ENCODE assay signal across 16 mouse cellular contexts in the genomic region with DNA sequence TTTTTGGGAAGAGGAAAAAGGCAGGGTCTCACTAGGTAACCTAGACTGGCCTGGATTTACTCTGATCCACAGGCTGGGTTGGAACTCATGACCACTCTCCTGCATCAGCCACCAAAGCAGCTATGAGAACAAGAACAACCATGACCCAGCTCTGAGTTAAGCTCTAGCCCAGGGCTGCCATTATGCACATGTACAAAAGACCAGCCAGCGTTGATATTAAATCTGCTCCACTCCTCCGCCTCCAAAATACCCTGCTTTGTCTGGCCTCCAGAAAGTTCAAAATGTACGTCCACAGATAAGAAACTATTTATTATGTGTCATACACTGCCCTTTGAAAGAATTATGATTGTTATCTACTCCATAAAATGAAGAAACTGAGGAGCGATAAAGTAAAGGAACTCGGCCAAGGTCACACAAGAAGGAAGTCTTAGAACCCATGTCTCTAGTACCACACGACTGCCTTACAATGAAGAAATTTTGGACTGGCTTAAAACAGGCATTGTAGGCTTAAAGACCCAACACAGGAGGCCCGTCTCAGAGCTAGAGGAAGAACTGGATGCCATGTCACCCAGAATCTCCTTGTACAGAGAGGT.
A peak's percentile ranks its signal among the peaks of the same experiment; 100 is the strongest.
DNase-seq lines count a peak whose midpoint lies in the region; ATAC-seq lines count a peak whose summit lies in the region.
"Had no signal": no experiment of that assay in that cellular context is flagged by ENCODE, and none has a peak within 500 bp of the region (broad histone marks: within the 10 kb centered on the region; RNA-seq: fewer than 3 reads in every experiment).

No protein-coding gene starts in this region.

- H3K9me3 ChIP-seq in forebrain, embryonic 10.5 days, result no peaks in the 10 kb centered on the region
- H3K9me3 ChIP-seq in forebrain, embryonic 16.5 days (ENCODE audit: control insufficient read depth, low read length), result no peaks in the 10 kb centered on the region
- no peaks in the 10 kb centered on the region for H3K9me3 ChIP-seq in heart, embryonic 16.5 days (replicated peaks; ENCODE audit: control insufficient read depth, low read length)
- H3K9me3 ChIP-seq in embryonic facial prominence, embryonic 11.5 days (replicated peaks; ENCODE audit: control insufficient read depth, low read length), result no peaks in the 10 kb centered on the region
- H3K9me3 ChIP-seq in limb, embryonic 10.5 days (replicated peaks), result no peaks in the 10 kb centered on the region
- H3K9me3 ChIP-seq: hindbrain, embryonic 15.5 days; neural tube, embryonic 13.5 days had no signal

- no peak overlapping the region for H3K4me3 ChIP-seq in forebrain, embryonic 10.5 days
- H3K4me3 ChIP-seq in forebrain, embryonic 16.5 days (replicated peaks; ENCODE audit: low read length), result no peak overlapping the region
- H3K4me3 ChIP-seq in heart, embryonic 16.5 days (ENCODE audit: low read length), result no peak overlapping the region
- no peak overlapping the region for H3K4me3 ChIP-seq in embryonic facial prominence, embryonic 11.5 days (ENCODE audit: low read depth, low read length)
- H3K4me3 ChIP-seq in limb, embryonic 10.5 days, result no peak overlapping the region
- H3K4me3 ChIP-seq: hindbrain, embryonic 15.5 days; neural tube, embryonic 13.5 days had no signal

- peaks cover 21% of the 10 kb centered on the region for H3K4me1 ChIP-seq in forebrain, embryonic 10.5 days
- no peaks in the 10 kb centered on the region for H3K4me1 ChIP-seq in forebrain, embryonic 16.5 days (replicated peaks; ENCODE audit: control insufficient read depth, insufficient read depth, low read length)
- H3K4me1 ChIP-seq in heart, embryonic 16.5 days (ENCODE audit: control insufficient read depth, insufficient read depth, low read length), result peaks cover 36% of the 10 kb centered on the region
- peaks cover 4% of the 10 kb centered on the region; the same call in 1 of the 2 replicates for H3K4me1 ChIP-seq in embryonic facial prominence, embryonic 11.5 days (ENCODE audit: control insufficient read depth, insufficient read depth, low read length)
- H3K4me1 ChIP-seq in limb, embryonic 10.5 days, result peaks cover 68% of the 10 kb centered on the region

- no peak for ATAC-seq in forebrain, embryonic 16.5 days
- no peak for ATAC-seq in heart, embryonic 16.5 days (replicated peaks; ENCODE audit: extremely low read depth, insufficient read depth, low FRiP score)
- ATAC-seq in embryonic facial prominence, embryonic 11.5 days (replicated peaks; ENCODE audit: insufficient number of reproducible peaks, low FRiP score, low TSS enrichment, low read depth), result no peak

- no peak overlapping the region for H3K4me2 ChIP-seq in forebrain, embryonic 16.5 days (ENCODE audit: low read length)
- no peak overlapping the region for H3K4me2 ChIP-seq in heart, embryonic 16.5 days (ENCODE audit: low read depth, low read length)
- H3K4me2 ChIP-seq in embryonic facial prominence, embryonic 11.5 days (ENCODE audit: low read depth, low read length), result no peak overlapping the region
- H3K4me2 ChIP-seq: hindbrain, embryonic 15.5 days; neural tube, embryonic 13.5 days had no signal

- DNase-seq in forebrain, embryonic 10.5 days (ENCODE audit: extremely low spot score, low spot score), result no peak
- DNase-seq in heart, adult 9 months (ENCODE audit: low spot score in 2 of 2), result no peak
- no peak for DNase-seq in embryonic facial prominence, embryonic 11.5 days (ENCODE audit: low spot score)
- DNase-seq in limb, embryonic 10.5 days (ENCODE audit: low spot score), result no peak
- no peak for DNase-seq in lung, postnatal 10 days
- no peak for DNase-seq in frontal cortex, postnatal 25 days (ENCODE audit: low spot score in 2 of 2)
- DNase-seq: cerebellum, postnatal 10 days; kidney, postnatal 10 days; layer of hippocampus, adult 9-11 months; lung, postnatal 14 days; thymus, adult 2 months had no signal

- H3K27ac ChIP-seq in forebrain, embryonic 10.5 days, result peak overlapping the region; percentile 44; the same call in 1 of the 2 replicates
- no peak overlapping the region for H3K27ac ChIP-seq in forebrain, embryonic 16.5 days (ENCODE audit: low read length)
- peak overlapping the region; percentile 17 for H3K27ac ChIP-seq in heart, embryonic 16.5 days (ENCODE audit: low read length)
- peak overlapping the region; percentile 43 for H3K27ac ChIP-seq in embryonic facial prominence, embryonic 11.5 days (replicated peaks; ENCODE audit: low read depth, low read length)
- H3K27ac ChIP-seq in limb, embryonic 10.5 days, result peak overlapping the region; percentile 61
- H3K27ac ChIP-seq: liver, embryonic 14.5 days had no signal

- 94% methylated on average over 7 of the region's 7 CpGs for WGBS in forebrain, embryonic 10.5 days
- WGBS in forebrain, embryonic 16.5 days, result 91% methylated on average over 7 of the region's 7 CpGs
- 80% methylated on average over 7 of the region's 7 CpGs for WGBS in heart, embryonic 16.5 days
- WGBS in embryonic facial prominence, embryonic 11.5 days, result 89% methylated on average over 7 of the region's 7 CpGs
- WGBS in limb, embryonic 10.5 days, result 94% methylated on average over 7 of the region's 7 CpGs

- H3K27me3 ChIP-seq in forebrain, embryonic 10.5 days (ENCODE audit: poor library complexity, severe bottlenecking), result no peaks in the 10 kb centered on the region
- no peaks in the 10 kb centered on the region for H3K27me3 ChIP-seq in forebrain, embryonic 16.5 days (replicated peaks; ENCODE audit: control insufficient read depth, insufficient read depth, low read length)
- H3K27me3 ChIP-seq in heart, embryonic 16.5 days (ENCODE audit: control insufficient read depth, insufficient read depth, low read length), result no peaks in the 10 kb centered on the region
- no peaks in the 10 kb centered on the region for H3K27me3 ChIP-seq in embryonic facial prominence, embryonic 11.5 days (ENCODE audit: control insufficient read depth, insufficient read depth, low read length)
- no peaks in the 10 kb centered on the region for H3K27me3 ChIP-seq in limb, embryonic 10.5 days (ENCODE audit: low read depth, poor library complexity, severe bottlenecking)
- H3K27me3 ChIP-seq: hindbrain, embryonic 15.5 days; neural tube, embryonic 13.5 days had no signal

- H3K9ac ChIP-seq in forebrain, embryonic 16.5 days (replicated peaks; ENCODE audit: low read depth, low read length), result no peak overlapping the region
- no peak overlapping the region for H3K9ac ChIP-seq in heart, embryonic 16.5 days (ENCODE audit: low read length)
- no peak overlapping the region for H3K9ac ChIP-seq in embryonic facial prominence, embryonic 11.5 days (replicated peaks; ENCODE audit: low read length)
- H3K9ac ChIP-seq: hindbrain, embryonic 15.5 days; liver, embryonic 14.5 days; neural tube, embryonic 13.5 days had no signal

- no peaks in the 10 kb centered on the region for H3K36me3 ChIP-seq in forebrain, embryonic 10.5 days (replicated peaks)
- H3K36me3 ChIP-seq in forebrain, embryonic 16.5 days (ENCODE audit: control insufficient read depth, insufficient read depth), result no peaks in the 10 kb centered on the region
- H3K36me3 ChIP-seq in heart, embryonic 16.5 days (ENCODE audit: control insufficient read depth, insufficient read depth), result no peaks in the 10 kb centered on the region
- no peaks in the 10 kb centered on the region for H3K36me3 ChIP-seq in embryonic facial prominence, embryonic 11.5 days (replicated peaks; ENCODE audit: control insufficient read depth, insufficient read depth, low read depth, low read length)
- H3K36me3 ChIP-seq in limb, embryonic 10.5 days, result no peaks in the 10 kb centered on the region
- H3K36me3 ChIP-seq: hindbrain, embryonic 15.5 days; neural tube, embryonic 13.5 days had no signal
